Mouse (Mus musculus) embryonic fibroblast, embryonic 13.5 days (primary cell): ENCODE results near the gene Btbd2. TPM values are rescaled to one million over a fixed set of nuclear protein-coding genes. Genes with fewer than 3 reads are reported as not detected.

Source experiments
- H3K27ac ChIP-seq: 2 replicates; pipeline ENCODE4 v1.5.1; 2012; ENCODE audit warnings: low read length, control low read depth, inconsistent platforms; ENCODE audit not compliant: insufficient read depth
- H3K4me1 ChIP-seq: 2 replicates; pipeline ENCODE4 v1.6.1; 2011; ENCODE audit warnings: low read length; ENCODE audit not compliant: control insufficient read depth, insufficient read depth
- H3K4me3 ChIP-seq: 2 replicates; pipeline ENCODE4 v1.5.1; 2011; ENCODE audit warnings: mild to moderate bottlenecking, control low read depth, low read length; ENCODE audit not compliant: insufficient read depth
- CTCF ChIP-seq: IDR thresholded peaks from 2 replicates; pipeline ENCODE4 v1.5.1; 2011; ENCODE audit warnings: mild to moderate bottlenecking, control low read depth, low read length, moderate library complexity, borderline replicate concordance; ENCODE audit not compliant: insufficient read depth
- POLR2A ChIP-seq: IDR thresholded peaks from 2 replicates; pipeline ENCODE4 v1.6.1; 2011; ENCODE audit warnings: low read depth, mild to moderate bottlenecking, control low read depth, low read length, moderate library complexity
- polyA plus RNA-seq: library from polyadenylated mRNA; stranded (reverse); fragments of >200 nt; gene quantifications from 2 replicates; pipeline ENCODE4 v1.2.4, GENCODE M21; 2011; ENCODE audit warnings: low read depth; ENCODE audit not compliant: missing spikeins, insufficient read length

Btbd2 gene
- polyA plus RNA-seq, 1 experiment = 22.1 TPM

DNA sequence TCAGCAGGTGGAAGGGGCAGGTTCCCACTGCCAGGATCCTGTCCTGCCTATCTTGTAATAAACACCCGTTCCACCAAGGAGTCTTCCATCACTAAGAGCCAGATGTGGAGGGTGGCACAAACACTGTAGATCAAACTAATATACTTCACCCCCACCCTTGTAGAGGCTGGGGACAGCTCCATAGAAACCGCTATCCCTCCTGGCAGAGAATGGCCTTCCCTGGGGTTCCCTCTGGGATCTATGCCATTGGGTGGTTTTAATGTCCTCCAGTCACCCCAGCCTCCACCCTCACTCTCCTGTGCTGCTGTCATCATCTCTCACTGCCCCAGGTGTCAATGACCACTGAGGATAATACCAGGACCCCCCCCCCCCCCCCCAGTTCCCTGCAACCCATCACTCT, 13.7 kb upstream of the Btbd2 start:
- no peaks in the 10 kb centered on the region for H3K4me1 ChIP-seq
- H3K4me3 ChIP-seq = no peak overlapping the region
- no peak overlapping the region for H3K27ac ChIP-seq
- no peak for TF ChIP-seq POLR2A

DNA sequence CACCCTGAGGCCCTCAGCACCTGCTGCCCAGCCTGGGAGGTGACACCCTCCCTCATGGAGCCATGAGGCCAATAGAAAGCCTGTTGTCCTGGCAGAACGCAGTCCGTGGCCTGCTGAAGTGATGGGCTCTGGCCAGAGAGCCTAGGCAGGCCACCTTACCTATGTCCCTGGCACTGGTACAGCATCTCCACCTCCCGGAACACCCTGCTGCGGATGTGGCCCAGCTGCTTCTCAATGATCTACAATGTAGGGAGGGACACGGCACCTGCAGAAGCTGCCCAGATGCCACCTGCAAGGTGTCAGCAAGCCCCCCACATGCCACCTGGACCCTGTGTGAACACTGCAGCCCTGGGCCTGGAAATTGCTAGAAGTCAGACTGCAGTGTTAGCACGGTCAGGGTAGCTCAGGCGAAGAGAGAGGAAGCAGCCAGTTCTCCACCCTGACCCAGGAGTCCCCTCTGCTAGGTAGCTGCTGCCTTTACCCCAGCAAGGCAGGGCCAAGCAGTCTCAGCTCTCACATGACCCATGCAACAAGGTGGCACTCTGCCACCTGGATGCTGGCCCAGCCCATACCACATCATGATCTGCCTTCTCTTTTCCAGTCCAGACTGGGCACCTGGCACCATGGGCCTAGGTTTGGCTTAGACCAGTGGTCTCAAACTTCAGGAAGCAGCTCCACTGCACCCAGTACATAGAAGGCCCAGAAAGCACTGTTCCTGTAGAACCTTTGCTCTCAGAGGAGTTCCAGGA, 13.0 kb upstream of the Btbd2 start:
- Histone ChIP-seq H3K4me1 (0 out of 2 replicates have a peak, but pooled peaks cover 3% of the 10 kb centered on the region), H3K27ac (no peak overlapping the region), H3K4me3 (no peak overlapping the region)
- TF ChIP-seq POLR2A (no peak), CTCF (no peak)

DNA sequence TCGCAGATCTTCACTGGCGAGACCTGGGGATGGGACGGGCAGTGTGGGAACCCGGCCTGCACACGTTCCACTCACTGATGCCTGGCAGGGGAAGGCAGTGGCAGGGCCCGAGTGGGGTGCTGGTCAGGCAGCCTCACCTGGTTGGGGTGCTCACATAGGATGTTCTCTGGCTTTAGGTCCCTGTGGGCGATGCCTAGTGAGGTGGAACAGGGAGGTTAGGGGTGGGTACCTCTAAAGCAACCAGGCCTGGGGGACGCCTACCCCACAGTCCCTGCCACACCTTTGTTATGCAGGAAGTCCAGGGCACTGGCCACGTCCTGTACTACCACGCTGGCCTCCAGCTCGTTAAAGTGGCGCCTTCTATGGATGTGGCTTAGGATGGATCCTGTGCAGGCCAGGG, 12.1 kb upstream of the Btbd2 start:
- Histone ChIP-seq H3K4me3 (no peak overlapping the region), H3K4me1 (0 out of 2 replicates have a peak, but pooled peaks cover 3% of the 10 kb centered on the region), H3K27ac (no peak overlapping the region)
- no peak for TF ChIP-seq POLR2A

DNA sequence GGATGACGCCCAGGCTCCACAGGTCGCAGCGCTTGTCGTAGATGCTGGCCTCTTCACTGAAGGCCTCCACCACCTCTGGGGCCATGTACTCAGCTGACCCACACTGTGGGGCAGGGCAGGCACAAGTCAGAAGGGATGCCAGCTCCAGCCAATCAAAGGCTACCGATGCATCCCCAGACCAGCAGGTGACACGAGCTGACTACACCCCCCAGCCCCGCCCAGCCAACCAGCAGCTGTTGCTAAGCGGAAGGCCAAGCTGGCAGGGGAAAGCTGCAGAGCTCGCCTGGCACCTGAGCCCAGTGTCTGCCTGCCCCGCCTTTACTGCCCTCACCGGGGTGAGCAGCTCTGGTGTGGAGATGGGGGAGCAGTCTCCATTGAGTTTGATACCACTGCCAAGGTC, 11.7 kb upstream of the Btbd2 start:
- no peak overlapping the region for H3K27ac ChIP-seq
- TF ChIP-seq POLR2A (no peak), CTCF (no peak)
- 0 out of 2 replicates have a peak, but pooled peaks cover 3% of the 10 kb centered on the region for H3K4me1 ChIP-seq
- no peak overlapping the region for H3K4me3 ChIP-seq

DNA sequence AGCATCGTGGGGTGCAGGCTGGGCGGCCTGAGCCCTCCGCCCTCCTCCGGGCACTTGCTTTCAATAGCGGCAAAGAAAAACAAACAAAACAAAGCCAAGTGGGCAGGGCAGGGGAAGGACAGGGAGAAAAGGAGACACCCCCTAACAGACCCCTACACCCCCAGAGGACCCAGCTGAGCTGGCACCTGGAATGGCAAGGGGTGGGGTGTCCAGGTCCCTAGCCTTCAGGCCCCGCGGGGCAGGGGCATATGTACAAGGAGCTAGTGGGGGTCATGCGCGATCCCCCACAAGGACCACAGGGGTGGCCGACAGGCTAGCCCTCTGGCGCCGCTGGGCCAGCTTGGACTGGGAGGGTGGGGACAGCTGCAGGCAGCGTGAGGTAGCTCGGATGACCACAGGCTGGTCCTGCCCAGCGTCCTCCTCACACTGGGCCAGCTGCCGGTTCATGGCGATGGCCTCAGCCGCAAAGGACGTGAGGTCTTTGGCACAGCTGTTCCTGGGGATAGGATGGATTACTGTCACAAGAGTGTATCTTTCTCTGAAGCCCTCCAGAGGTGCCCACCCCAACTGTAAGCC, 10.1 kb upstream of the Btbd2 start:
- H3K4me3 ChIP-seq = no peak overlapping the region
- H3K4me1 ChIP-seq = 0 out of 2 replicates have a peak, but pooled peaks cover 3% of the 10 kb centered on the region
- TF ChIP-seq POLR2A (no peak), CTCF (no peak)
- H3K27ac ChIP-seq = no peak overlapping the region

DNA sequence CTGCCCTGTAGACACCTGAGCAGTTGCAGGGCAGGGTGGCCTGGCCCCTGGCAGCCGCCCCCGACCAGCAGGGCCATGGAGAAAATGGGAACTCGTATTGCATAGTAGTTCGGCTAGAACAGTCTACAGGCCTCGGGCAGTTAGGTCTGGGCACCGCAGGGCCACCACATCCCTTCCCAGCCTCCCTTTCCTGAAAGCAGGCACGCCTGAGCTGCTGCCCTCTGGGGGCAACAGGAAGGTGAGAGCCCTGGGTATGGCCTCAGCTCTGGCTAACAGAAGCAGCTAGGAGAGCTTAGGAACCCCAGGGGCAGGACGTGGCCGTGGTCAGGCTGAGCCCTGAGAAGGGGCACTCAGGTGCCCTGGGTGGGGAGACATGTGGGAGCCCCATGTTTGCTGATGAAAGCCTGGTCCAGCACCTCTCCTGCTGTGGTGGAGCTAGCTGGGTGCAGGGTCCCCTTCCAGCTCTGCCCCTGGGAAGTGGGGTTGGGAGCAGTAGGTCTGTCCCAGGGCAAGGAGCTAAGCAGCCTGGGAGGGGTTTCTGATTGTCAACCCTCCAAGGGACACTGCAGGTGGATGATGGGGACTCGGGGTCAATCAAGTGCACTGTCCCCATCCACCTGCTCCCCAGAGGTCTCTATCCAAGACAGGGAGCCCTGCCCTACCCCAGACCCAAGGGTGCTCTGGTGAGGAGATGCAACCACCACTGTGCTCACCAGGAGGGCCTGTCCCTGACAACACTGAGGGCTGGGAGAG, 9.3 kb upstream of the Btbd2 start:
- TF ChIP-seq CTCF (no peak), POLR2A (no peak)
- H3K27ac ChIP-seq = no peak overlapping the region
- H3K4me1 ChIP-seq = 0 out of 2 replicates have a peak, but pooled peaks cover 3% of the 10 kb centered on the region
- no peak overlapping the region for H3K4me3 ChIP-seq

DNA sequence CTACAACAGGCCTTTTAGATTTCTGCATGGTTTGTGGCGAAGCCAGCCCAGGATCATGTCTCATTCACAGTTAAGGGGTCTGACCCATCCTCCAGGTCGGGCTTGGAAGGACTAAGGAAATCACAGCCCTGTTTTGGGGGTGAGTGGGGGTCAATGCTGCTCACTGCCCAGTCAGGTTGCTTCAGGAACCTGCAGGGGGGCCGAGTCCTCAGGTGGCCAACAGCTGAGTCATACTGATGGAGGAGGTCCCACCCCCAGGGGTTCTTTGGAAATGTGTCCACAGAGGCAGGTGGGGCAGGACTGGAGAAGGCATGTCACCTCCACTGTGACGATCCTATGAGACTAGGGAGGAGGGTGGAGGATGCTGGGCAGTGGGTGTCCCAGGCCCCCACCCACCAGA, 8.6 kb upstream of the Btbd2 start:
- 0 out of 2 replicates have a peak, but pooled peaks cover 3% of the 10 kb centered on the region for H3K4me1 ChIP-seq
- H3K27ac ChIP-seq = peak overlapping the region; percentile 55
- TF ChIP-seq CTCF = no peak
- no peak for TF ChIP-seq POLR2A
- no peak overlapping the region for H3K4me3 ChIP-seq

DNA sequence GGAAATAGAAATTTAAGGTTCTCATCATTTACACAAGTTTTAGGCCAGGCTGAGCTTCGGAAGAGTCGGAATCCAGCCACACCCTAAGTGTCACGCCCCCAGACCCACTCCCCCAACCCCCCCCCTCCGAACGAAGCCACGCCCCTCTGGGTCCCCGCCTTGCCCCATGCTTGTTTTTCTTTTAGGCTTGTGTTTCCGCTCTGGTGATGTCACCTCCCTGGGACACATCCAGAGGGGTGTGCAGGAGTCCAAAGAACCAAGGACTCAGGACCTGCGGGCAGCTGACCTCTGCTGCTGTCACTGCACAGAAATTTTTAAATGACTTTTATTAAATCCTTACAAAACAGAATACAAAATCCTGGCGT, 8.1 kb upstream of the Btbd2 start:
- H3K27ac ChIP-seq = peak overlapping the region; percentile 55
- TF ChIP-seq POLR2A (no peak), CTCF (no peak)
- 0 out of 2 replicates have a peak, but pooled peaks cover 3% of the 10 kb centered on the region for H3K4me1 ChIP-seq
- H3K4me3 ChIP-seq = no peak overlapping the region

DNA sequence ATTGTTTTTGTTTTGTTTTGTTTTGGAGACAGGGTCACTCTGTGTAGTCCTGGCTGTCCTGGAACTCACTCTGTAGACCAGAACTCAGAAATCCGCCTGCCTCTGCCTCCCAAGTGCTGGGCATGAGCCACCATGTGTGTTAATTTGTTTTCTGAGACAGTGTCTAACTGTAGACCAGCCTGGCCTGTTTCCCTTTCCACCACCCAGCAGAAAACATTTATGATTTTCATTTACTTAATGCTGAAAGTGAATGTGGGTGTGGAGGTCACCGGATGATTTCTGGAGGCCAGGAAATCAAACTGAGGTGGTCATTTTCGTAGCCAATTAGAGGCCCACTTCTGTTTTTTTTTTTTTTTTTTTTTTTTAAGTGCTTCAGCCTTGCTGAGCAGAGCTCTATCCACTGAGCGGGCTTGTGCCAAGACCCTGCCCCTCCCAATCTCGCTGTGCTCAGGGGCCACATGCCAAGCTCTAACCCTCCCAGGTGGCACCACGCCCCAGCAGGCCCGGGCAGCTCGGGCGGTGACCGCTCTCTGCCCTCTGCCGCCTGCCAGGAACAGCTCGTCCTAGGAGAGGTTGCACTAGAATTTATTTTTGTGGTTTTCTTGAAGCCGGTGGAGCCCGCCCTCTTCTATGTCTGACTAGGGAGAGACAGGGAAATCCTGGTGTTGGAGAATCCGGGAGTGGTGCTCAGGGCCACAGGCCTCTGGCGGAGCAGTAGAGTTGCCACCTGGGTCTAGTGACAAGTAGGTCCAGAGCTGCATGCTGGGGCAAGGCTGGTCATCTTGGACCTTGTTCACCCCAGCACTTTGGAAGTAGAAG, 7.5 kb upstream of the Btbd2 start:
- Histone ChIP-seq H3K4me1 (0 out of 2 replicates have a peak, but pooled peaks cover 3% of the 10 kb centered on the region), H3K27ac (peak overlapping the region; percentile 54), H3K4me3 (no peak overlapping the region)
- TF ChIP-seq CTCF = no peak
- no peak for TF ChIP-seq POLR2A
